Mouse (Mus musculus) MEL (cell line): ENCODE results near the gene Saa4. TPM values are rescaled to one million over a fixed set of nuclear protein-coding genes. Genes with fewer than 3 reads are reported as not detected.
A peak's percentile ranks its signal among the peaks of the same experiment; 100 is the strongest.

ENCODE experiments used
- DNase-seq: peaks from one replicate; pipeline ENCODE4 v3.0.0; 2011; ENCODE audit warnings: low read depth, low spot score
- H3K27ac ChIP-seq: 2 replicates; pipeline ENCODE4 v1.5.1; 2012; ENCODE audit warnings: low read depth, mild to moderate bottlenecking, control low read depth, low read length, moderate library complexity; ENCODE audit not compliant: control insufficient read depth
- H3K27me3 ChIP-seq, 2 experiments: fragments of 150-350 bp in 1 of 2; sonication (generic) in 1 of 2; 2 replicates each; pipeline ENCODE4 v1.6.1; 2012; ENCODE audit warnings: low read length in 2 of 2, mild to moderate bottlenecking in 2 of 2, improper control_type of control experiment in 1 of 2, moderate library complexity in 1 of 2; ENCODE audit not compliant: insufficient read depth in 2 of 2, control insufficient read depth in 1 of 2
- H3K36me3 ChIP-seq, 2 experiments: 2 replicates each; pipeline ENCODE4 v1.6.1; 2012 to 2014; ENCODE audit warnings: low read length in 2 of 2, improper control_type of control experiment in 1 of 2, inconsistent platforms in 1 of 2, mild to moderate bottlenecking in 1 of 2; ENCODE audit not compliant: insufficient read depth in 2 of 2, control insufficient read depth in 1 of 2
- H3K4me1 ChIP-seq, 2 experiments: fragments of 150-350 bp in 1 of 2; sonication (generic) in 1 of 2; 2 replicates each; pipeline ENCODE4 v1.6.1; 2012; ENCODE audit warnings: low read length in 2 of 2, improper control_type of control experiment in 1 of 2, mild to moderate bottlenecking in 1 of 2; ENCODE audit not compliant: insufficient read depth in 2 of 2, control insufficient read depth in 1 of 2
- H3K4me3 ChIP-seq, 2 experiments: fragments of 150-350 bp in 1 of 2; sonication (generic) in 1 of 2; 2 replicates each; pipeline ENCODE4 v1.5.1; 2012; ENCODE audit warnings: low read depth in 2 of 2, low read length in 2 of 2, mild to moderate bottlenecking in 2 of 2, moderate library complexity in 2 of 2, control low read depth in 1 of 2, improper control_type of control experiment in 1 of 2; ENCODE audit not compliant: control insufficient read depth in 1 of 2, insufficient read depth in 1 of 2
- H3K79me2 ChIP-seq: 2 replicates; pipeline ENCODE4 v1.6.1; 2012; ENCODE audit warnings: mild to moderate bottlenecking, low read length, moderate library complexity; ENCODE audit not compliant: control insufficient read depth, poor library complexity, insufficient read depth
- H3K9ac ChIP-seq: 2 replicates; pipeline ENCODE4 v1.6.1; 2012; ENCODE audit warnings: low read depth, mild to moderate bottlenecking, control low read depth, low read length, moderate library complexity; ENCODE audit not compliant: control insufficient read depth, poor library complexity, severe bottlenecking
- H3K9me3 ChIP-seq: fragments of 150-350 bp; sonication (generic); replicated peaks from 2 replicates; pipeline ENCODE4 v1.6.1; 2012; ENCODE audit warnings: mild to moderate bottlenecking, low read length, improper control_type of control experiment, moderate library complexity; ENCODE audit not compliant: insufficient read depth
- BHLHE40 ChIP-seq: IDR thresholded peaks from 2 replicates; pipeline ENCODE4 v1.6.1; 2012; ENCODE audit warnings: low read depth, mild to moderate bottlenecking, inconsistent platforms, low read length, improper control_type of control experiment, borderline replicate concordance
- CHD1 ChIP-seq: IDR thresholded peaks from 2 replicates; pipeline ENCODE4 v1.6.1; 2012; ENCODE audit warnings: low read depth, mild to moderate bottlenecking, inconsistent platforms, low read length, improper control_type of control experiment
- CHD2 ChIP-seq: IDR thresholded peaks from 2 replicates; pipeline ENCODE4 v1.6.1; 2011; ENCODE audit warnings: low read length, improper control_type of control experiment
- E2F4 ChIP-seq: IDR thresholded peaks from 2 replicates; pipeline ENCODE4 v1.6.1; 2011; ENCODE audit warnings: low read depth, low read length, improper control_type of control experiment, borderline replicate concordance
- ELF1 ChIP-seq: IDR thresholded peaks from 2 replicates; pipeline ENCODE4 v1.6.1; 2014; ENCODE audit warnings: low read depth, mild to moderate bottlenecking, inconsistent platforms, low read length, improper control_type of control experiment, moderate library complexity
- ETS1 ChIP-seq: IDR thresholded peaks from 2 replicates; pipeline ENCODE4 v1.6.1; 2012; ENCODE audit warnings: low read depth, mild to moderate bottlenecking, inconsistent platforms, low read length, improper control_type of control experiment, moderate library complexity
- GATA1 ChIP-seq: IDR thresholded peaks from 2 replicates; pipeline ENCODE4 v1.6.1; 2011; ENCODE audit warnings: low read depth, low read length, improper control_type of control experiment
- HCFC1 ChIP-seq: IDR thresholded peaks from 2 replicates; pipeline ENCODE4 v1.6.1; 2012; ENCODE audit warnings: low read depth, mild to moderate bottlenecking, inconsistent platforms, low read length, improper control_type of control experiment, moderate library complexity
- MAX ChIP-seq: IDR thresholded peaks from 2 replicates; pipeline ENCODE4 v1.6.1; 2011; ENCODE audit warnings: low read length, improper control_type of control experiment
- MAZ ChIP-seq: IDR thresholded peaks from 2 replicates; pipeline ENCODE4 v1.6.1; 2012; ENCODE audit warnings: low read depth, mild to moderate bottlenecking, inconsistent platforms, low read length, improper control_type of control experiment
- MXI1 ChIP-seq: IDR thresholded peaks from 2 replicates; pipeline ENCODE4 v1.6.1; 2011; ENCODE audit warnings: mild to moderate bottlenecking, low read depth, low read length, improper control_type of control experiment
- MYB ChIP-seq: IDR thresholded peaks from 2 replicates; pipeline ENCODE4 v1.6.1; 2011; ENCODE audit warnings: mild to moderate bottlenecking, low read depth, low read length, improper control_type of control experiment
- MYC ChIP-seq: IDR thresholded peaks from 2 replicates; pipeline ENCODE4 v1.6.1; 2011; ENCODE audit warnings: low read depth, mild to moderate bottlenecking, low read length, improper control_type of control experiment, moderate library complexity
- POLR2A ChIP-seq, 2 experiments: IDR thresholded peaks; 2 replicates each; pipeline ENCODE4 v1.6.1; 2011 to 2012; ENCODE audit warnings: low read length in 2 of 2, mild to moderate bottlenecking in 2 of 2, control low read depth in 1 of 2, improper control_type of control experiment in 1 of 2, low read depth in 1 of 2, moderate library complexity in 1 of 2; ENCODE audit not compliant: control insufficient read depth in 1 of 2, insufficient read depth in 1 of 2, poor library complexity in 1 of 2
- POLR2AphosphoS2 ChIP-seq: IDR thresholded peaks from 2 replicates; pipeline ENCODE4 v1.6.1; 2011; ENCODE audit warnings: low read length, improper control_type of control experiment
- POLR2AphosphoS5 ChIP-seq: IDR thresholded peaks from 2 replicates; pipeline ENCODE4 v1.6.1; 2012; ENCODE audit warnings: low read depth, borderline replicate concordance, mild to moderate bottlenecking, inconsistent platforms, low read length, moderate library complexity, mixed read lengths
- RAD21 ChIP-seq: IDR thresholded peaks from 2 replicates; pipeline ENCODE4 v1.6.1; 2011; ENCODE audit warnings: mild to moderate bottlenecking, low read depth, low read length, improper control_type of control experiment
- RCOR1 ChIP-seq: IDR thresholded peaks from 2 replicates; pipeline ENCODE4 v1.6.1; 2012; ENCODE audit warnings: low read depth, mild to moderate bottlenecking, inconsistent platforms, low read length, improper control_type of control experiment
- SIN3A ChIP-seq: IDR thresholded peaks from 2 replicates; pipeline ENCODE4 v1.6.1; 2012; ENCODE audit warnings: low read length, improper control_type of control experiment, inconsistent platforms
- SMC3 ChIP-seq: IDR thresholded peaks from 2 replicates; pipeline ENCODE4 v1.6.1; 2011; ENCODE audit warnings: low read depth, low read length, improper control_type of control experiment
- TAL1 ChIP-seq: IDR thresholded peaks from 2 replicates; pipeline ENCODE4 v1.6.1; 2012; ENCODE audit warnings: mild to moderate bottlenecking, inconsistent platforms, low read length, moderate library complexity, mixed read lengths
- TCF12 ChIP-seq: IDR thresholded peaks from 2 replicates; pipeline ENCODE4 v1.6.1; 2014; ENCODE audit warnings: low read depth, mild to moderate bottlenecking, inconsistent platforms, low read length, improper control_type of control experiment, moderate library complexity
- UBTF ChIP-seq: IDR thresholded peaks from 2 replicates; pipeline ENCODE4 v1.6.1; 2012; ENCODE audit warnings: low read depth, mild to moderate bottlenecking, inconsistent platforms, low read length, improper control_type of control experiment, moderate library complexity, borderline replicate concordance; ENCODE audit not compliant: insufficient read depth
- USF1 ChIP-seq: IDR thresholded peaks from 2 replicates; pipeline ENCODE4 v1.6.1; 2014; ENCODE audit warnings: low read depth, mild to moderate bottlenecking, inconsistent platforms, low read length, improper control_type of control experiment, moderate library complexity
- ZMIZ1 ChIP-seq: IDR thresholded peaks from 2 replicates; pipeline ENCODE4 v1.6.1; 2012; ENCODE audit warnings: low read depth, mild to moderate bottlenecking, inconsistent platforms, low read length, improper control_type of control experiment, moderate library complexity
- ZNF384 ChIP-seq: IDR thresholded peaks from 2 replicates; pipeline ENCODE4 v1.6.1; 2012; ENCODE audit warnings: low read depth, mild to moderate bottlenecking, inconsistent platforms, low read length, improper control_type of control experiment
- polyA plus RNA-seq, 2 experiments: library from polyadenylated mRNA; stranded (reverse) in 1 of 2; unstranded in 1 of 2; fragments of >175 nt in 1 of 2; fragments of >200 nt in 1 of 2; gene quantifications; 2 replicates each; pipeline versions ENCODE4 v1.2.1 to v1.2.4; 2012; ENCODE audit warnings: low replicate concordance in 2 of 2, low read depth in 1 of 2; ENCODE audit not compliant: insufficient read length in 2 of 2, insufficient read depth in 1 of 2, missing spikeins in 1 of 2
- total RNA-seq: library from RNA; depleted of rRNA; stranded (reverse); fragments of 300-350 nt; gene quantifications from 2 replicates; pipeline ENCODE4 v1.2.3, GENCODE M21; 2012

Saa4 gene
- total and polyA plus RNA-seq, 3 experiments = not detected

GRCm38 (mm10) chr7:46738561-46739460, 6.4 kb upstream of the Saa4 start:
- no peak overlapping the region for H3K27ac ChIP-seq
- H3K4me1 ChIP-seq = no peaks in the 10 kb centered on the region
- no peaks in the 10 kb centered on the region for H3K79me2 ChIP-seq
- H3K9ac ChIP-seq = no peak overlapping the region
- DNase-seq = no peak
- no peaks in the 10 kb centered on the region for H3K9me3 ChIP-seq
- H3K36me3 ChIP-seq = no peaks in the 10 kb centered on the region
- no peak overlapping the region for H3K4me3 ChIP-seq
- TF ChIP-seq USF1 (no peak), ZMIZ1 (no peak), HCFC1 (no peak), ETS1 (no peak), BHLHE40 (no peak), MAZ (no peak), POLR2AphosphoS2 (no peak), TCF12 (no peak), CHD2 (no peak), SIN3A (no peak), UBTF (no peak), TAL1 (no peak)
- H3K27me3 ChIP-seq = peaks cover 0 to 5% of the 10 kb centered on the region in 2 experiments; a peak in 3 of 4 replicates

GRCm38 (mm10) chr7:46734983-46735382, 2.6 kb upstream of the Saa4 start:
- Histone ChIP-seq H3K27ac (no peak overlapping the region), H3K9ac (no peak overlapping the region), H3K4me3 (no peak overlapping the region), H3K9me3 (no peaks in the 10 kb centered on the region), H3K79me2 (no peaks in the 10 kb centered on the region)
- DNase-seq = peak; percentile 38
- TF ChIP-seq POLR2A (IDR thresholded peaks at IDR 0.05; ENCODE audit: control insufficient read depth in 1 of 2, insufficient read depth in 1 of 2, low read depth in 1 of 2, low read length in 2 of 2, poor library complexity in 1 of 2) (no peak), CHD2 (no peak), MXI1 (no peak), E2F4 (no peak), MAX (no peak), TAL1 (no peak), MYB (no peak), CHD1 (no peak), GATA1 (no peak), POLR2AphosphoS5 (no peak), RCOR1 (no peak), SMC3 (no peak), BHLHE40 (no peak), RAD21 (no peak), MYC (no peak), ZNF384 (no peak), TCF12 (no peak), ZMIZ1 (no peak), ELF1 (no peak)
- TF ChIP-seq, all 39 proteins: peak for 0
- Histone ChIP-seq H3K4me1 (no peaks in the 10 kb centered on the region), H3K36me3 (no peaks in the 10 kb centered on the region), H3K27me3 (no peaks in the 10 kb centered on the region; a peak in 1 of 4 replicates)
